Mouse (Mus musculus) cortical plate, adult 2 months (tissue): ENCODE measurements at regions not wholly inside any gene's neighbourhood (a gene's known extent, or its start where the extent isn't known, plus 50 kb on each side); places are given as distances from the start of the nearest gene placed in this dataset.
A peak's percentile ranks its signal among the peaks of the same experiment; 100 is the strongest.

Experiments
- H3K27ac ChIP-seq: fragments of 200-500 bp; 2 replicates; pipeline ENCODE4 v1.5.1; 2012; ENCODE audit warnings: low read length, control low read depth, inconsistent platforms; ENCODE audit not compliant: insufficient read depth
- H3K4me1 ChIP-seq: fragments of 200-500 bp; 2 replicates; pipeline ENCODE4 v1.6.1; 2011; ENCODE audit warnings: low read length; ENCODE audit not compliant: control insufficient read depth, insufficient read depth
- H3K4me3 ChIP-seq: fragments of 200-500 bp; 2 replicates; pipeline ENCODE4 v1.5.1; 2011; ENCODE audit warnings: mild to moderate bottlenecking, low read length, control low read depth; ENCODE audit not compliant: insufficient read depth
- CTCF ChIP-seq: fragments of 200-500 bp; IDR thresholded peaks from 2 replicates; pipeline ENCODE4 v1.5.1; 2011; ENCODE audit warnings: mild to moderate bottlenecking, control low read depth, low read length; ENCODE audit not compliant: insufficient read depth; ENCODE audit errors: extremely low read depth
- POLR2A ChIP-seq: fragments of 200-500 bp; IDR thresholded peaks from 2 replicates; pipeline ENCODE4 v1.6.1; 2011; ENCODE audit warnings: mild to moderate bottlenecking, low read length, control low read depth; ENCODE audit not compliant: insufficient read depth; ENCODE audit errors: extremely low read depth

DNA sequence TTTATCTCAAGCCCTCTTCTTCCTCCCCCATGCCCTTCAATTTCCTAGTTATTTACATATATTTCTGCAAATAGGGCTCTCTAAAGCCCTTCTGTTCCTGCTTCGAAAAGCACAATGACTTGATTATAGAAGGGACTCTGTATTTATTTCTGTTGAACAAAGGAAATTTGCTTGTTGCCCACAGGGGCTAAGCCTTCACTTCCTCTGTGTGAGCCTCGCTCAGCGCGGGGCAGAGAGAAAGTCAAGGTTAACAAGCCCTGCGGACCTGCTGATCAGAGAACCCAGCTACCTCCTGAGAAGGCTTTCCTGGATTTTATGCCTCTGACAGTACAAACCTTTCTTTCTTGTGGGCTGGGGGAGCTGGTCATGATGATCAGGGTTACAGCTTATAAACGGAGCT lies 136.0 kb downstream of the 1500009L16Rik start:
- no peaks in the 10 kb centered on the region for H3K4me1 ChIP-seq
- no peak overlapping the region for H3K4me3 ChIP-seq
- H3K27ac ChIP-seq: no peak overlapping the region
- TF ChIP-seq CTCF: no peak
- no peak for TF ChIP-seq POLR2A

DNA sequence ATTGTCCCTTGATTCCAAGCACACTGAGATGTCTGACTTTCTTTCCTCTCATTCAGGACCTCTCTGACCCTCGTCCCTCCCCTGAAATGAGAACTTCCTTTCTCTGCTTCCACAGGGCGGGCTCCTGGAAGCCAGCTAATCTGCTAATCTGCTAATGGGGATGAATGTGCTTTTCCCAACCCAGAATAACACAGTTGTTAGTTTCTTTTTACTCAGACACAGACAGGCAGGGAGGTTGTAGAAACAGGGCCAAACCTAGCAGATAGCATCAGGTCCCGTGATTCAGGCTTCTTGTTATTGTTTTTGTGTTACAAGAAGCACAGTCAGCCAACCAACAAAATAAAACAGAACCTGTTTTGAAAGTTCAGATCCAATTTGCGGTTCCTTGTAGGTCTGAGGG lies 137.0 kb downstream of the 1500009L16Rik start:
- H3K4me3 ChIP-seq: no peak overlapping the region
- no peaks in the 10 kb centered on the region for H3K4me1 ChIP-seq
- TF ChIP-seq CTCF (no peak), POLR2A (no peak)
- H3K27ac ChIP-seq: no peak overlapping the region

DNA sequence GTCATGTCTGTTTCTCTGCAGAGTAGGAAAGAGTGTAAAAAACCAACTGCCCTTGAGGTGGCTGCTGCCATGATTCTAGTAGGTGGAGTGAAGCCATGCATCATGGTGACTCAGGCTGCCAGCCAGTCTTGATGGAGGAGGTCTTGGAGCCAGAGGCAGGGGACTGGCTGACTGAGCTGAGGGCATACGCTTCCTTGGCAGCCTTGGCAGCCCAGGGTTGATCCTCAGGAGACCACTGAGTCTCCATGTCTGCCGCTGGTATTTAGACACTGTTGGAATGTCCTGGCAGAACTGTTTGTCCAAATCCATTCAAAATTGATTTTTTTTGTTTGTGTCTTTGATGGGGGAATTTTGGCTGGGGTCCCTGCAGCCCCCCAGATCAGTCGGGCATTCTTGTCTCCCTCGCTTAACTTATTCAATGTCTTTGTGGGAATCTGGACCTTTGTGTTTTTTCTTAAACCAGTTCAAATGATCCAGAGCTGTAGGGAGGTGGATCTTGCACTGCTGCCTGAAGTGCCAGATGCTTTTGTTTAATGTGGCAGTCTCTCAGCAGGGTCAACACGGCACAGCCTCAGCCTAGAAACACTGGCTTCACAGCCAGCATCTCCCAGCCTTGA lies 139.0 kb downstream of the 1500009L16Rik start:
- Histone ChIP-seq H3K4me1 (no peaks in the 10 kb centered on the region), H3K27ac (no peak overlapping the region), H3K4me3 (no peak overlapping the region)
- no peak for TF ChIP-seq CTCF
- no peak for TF ChIP-seq POLR2A

DNA sequence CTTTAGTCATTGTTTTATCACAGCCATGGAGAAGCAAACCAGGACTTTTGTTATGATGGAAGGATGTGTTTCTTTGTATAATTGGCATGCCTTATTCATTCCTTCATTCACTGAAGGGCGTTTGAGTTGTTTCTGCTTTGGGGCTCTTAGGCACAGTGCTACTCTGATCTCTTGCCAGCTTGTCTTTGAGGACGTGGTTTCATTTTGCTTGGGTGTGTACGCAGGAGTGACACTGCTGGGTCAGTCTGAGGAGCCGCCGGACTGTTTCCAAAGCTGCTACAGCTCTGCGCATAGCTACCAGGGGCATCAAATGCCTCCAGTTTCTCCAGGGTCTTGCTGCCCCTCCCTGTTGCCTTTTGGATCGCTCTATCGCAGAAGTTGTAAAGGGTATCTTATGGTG lies 141.9 kb downstream of the 1500009L16Rik start:
- Histone ChIP-seq H3K27ac (no peak overlapping the region), H3K4me3 (no peak overlapping the region), H3K4me1 (no peaks in the 10 kb centered on the region)
- TF ChIP-seq CTCF (no peak), POLR2A (no peak)

DNA sequence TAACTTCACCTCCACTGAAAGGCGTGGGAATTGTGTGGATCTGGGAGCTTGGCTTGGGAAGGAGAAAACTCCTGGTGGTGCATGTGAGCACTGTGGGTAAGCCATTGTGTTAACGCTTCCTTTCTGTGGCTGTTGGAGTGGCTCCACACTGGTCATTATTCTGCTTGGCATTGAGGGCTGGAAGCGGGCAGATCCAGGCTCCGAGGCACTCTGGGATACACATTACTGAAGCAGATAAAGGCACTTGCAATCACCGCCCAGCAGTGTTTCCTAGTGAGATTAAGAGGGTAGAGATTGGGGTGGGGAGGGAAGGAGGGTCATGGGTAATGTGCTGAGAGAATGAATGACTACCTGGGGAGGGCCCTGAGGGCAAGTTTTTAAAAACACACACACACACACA lies 143.3 kb downstream of the 1500009L16Rik start:
- no peak overlapping the region for H3K4me3 ChIP-seq
- no peaks in the 10 kb centered on the region for H3K4me1 ChIP-seq
- TF ChIP-seq POLR2A: no peak
- TF ChIP-seq CTCF: no peak
- no peak overlapping the region for H3K27ac ChIP-seq

DNA sequence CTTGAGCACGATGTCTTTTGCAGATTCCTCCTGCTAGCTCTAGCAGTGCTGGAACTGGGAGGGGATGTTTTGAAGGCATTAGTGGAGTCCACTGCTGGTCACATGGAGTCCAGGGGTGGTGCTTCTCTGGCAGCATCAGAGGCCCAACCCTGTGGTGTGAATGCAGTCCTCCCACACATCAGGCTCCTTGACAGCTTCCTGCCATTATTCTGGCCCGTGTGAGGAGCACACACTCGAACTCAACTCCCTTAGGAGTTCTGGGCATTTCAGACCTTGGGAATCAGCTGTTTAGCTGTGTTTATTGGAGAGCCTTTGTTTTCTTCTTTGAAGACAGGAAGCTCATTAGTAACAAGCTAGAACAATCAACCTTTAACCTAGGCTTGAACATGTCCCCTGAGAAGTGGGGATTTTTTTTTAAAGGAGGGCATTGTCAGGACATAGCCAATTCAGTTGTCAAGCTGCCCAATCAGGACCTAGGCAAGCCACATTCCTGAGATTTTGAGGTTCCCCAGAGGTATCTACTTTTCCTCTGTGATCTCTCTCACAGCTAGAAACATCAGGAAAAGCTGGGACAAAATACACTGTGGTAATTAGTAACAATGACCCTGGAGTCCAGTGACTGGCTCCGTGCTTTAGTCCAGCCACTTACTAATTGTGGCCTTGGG lies 149.2 kb downstream of the 1500009L16Rik start:
- no peaks in the 10 kb centered on the region for H3K4me1 ChIP-seq
- H3K27ac ChIP-seq: 0 out of 2 replicates have a peak overlapping the region, but pooled peaks have one; percentile 29
- no peak overlapping the region for H3K4me3 ChIP-seq
- TF ChIP-seq POLR2A: no peak
- no peak for TF ChIP-seq CTCF

DNA sequence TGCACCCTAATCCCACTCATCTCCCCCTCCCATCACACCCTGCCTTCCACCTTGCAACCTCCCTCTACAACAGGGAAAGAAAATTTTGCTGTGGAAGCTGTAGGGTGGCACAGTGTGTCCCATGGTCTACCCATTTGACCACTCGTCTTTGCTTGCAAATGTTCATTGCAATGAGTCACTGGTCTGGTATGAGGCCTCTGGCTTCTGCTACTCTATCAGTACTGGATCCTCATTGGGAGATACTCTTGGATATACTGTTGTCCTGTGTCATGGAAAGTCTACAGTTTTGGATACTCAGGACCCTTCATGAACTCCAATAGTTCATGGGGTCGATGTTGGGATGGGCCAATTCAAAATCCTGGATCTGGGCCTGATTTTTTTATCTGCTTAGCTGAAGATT lies 156.1 kb downstream of the 1500009L16Rik start:
- Histone ChIP-seq H3K27ac (no peak overlapping the region), H3K4me1 (no peaks in the 10 kb centered on the region), H3K4me3 (no peak overlapping the region)
- no peak for TF ChIP-seq POLR2A

DNA sequence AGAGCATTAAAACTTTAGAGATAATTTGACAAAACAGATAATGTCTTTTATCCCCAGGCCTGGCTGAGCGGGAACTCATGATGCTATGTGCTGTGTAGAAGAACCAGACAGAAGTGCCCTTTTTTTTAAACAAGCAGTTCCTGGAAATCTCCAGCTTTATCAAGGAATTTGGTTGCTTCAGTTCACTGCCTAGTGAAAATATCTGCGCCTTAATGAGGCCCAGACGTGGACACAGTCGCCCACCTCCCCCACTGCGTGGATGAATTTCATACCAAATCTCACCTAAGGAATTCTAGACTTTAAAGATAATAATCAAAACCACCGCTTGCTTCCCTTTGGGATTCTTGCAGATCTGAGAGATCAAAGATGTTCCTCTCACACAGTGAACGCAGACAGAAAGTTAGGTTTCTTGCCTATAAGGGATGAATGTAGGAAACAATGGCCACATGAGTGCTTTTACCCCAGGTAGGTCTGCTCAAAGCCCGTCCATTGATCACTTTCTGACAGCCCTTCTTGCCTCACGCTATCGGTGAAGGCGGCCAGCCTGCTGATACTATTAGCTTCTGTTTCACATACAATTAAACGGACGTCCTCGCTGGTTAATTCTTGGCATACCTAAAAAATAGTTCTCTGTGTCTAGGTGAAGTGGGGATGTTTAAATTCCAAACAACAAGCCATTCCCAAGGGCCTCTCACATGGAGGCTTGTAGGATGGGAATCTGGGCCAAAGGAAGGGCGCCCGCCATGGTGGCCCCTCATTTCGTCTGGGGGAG lies 159.6 kb downstream of the 1500009L16Rik start:
- Histone ChIP-seq H3K27ac (no peak overlapping the region), H3K4me1 (no peaks in the 10 kb centered on the region), H3K4me3 (no peak overlapping the region)
- TF ChIP-seq CTCF (no peak), POLR2A (no peak)

DNA sequence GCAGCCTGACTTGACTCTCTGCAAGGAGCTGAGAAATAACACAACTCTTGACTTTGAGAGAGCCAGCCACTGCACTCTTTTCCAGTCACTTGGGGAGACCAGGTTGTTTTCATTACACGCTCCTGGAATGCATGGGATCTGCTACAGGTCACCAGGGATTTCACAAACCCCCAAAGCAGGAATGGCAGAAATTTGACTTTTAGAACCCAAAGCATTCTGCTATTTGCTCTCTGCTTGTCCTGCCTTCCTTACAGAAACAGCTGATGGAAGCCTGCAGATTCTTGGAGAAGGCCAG lies 160.2 kb downstream of the 1500009L16Rik start:
- Histone ChIP-seq H3K27ac (no peak overlapping the region), H3K4me1 (no peaks in the 10 kb centered on the region), H3K4me3 (no peak overlapping the region)
- TF ChIP-seq CTCF (no peak), POLR2A (no peak)

DNA sequence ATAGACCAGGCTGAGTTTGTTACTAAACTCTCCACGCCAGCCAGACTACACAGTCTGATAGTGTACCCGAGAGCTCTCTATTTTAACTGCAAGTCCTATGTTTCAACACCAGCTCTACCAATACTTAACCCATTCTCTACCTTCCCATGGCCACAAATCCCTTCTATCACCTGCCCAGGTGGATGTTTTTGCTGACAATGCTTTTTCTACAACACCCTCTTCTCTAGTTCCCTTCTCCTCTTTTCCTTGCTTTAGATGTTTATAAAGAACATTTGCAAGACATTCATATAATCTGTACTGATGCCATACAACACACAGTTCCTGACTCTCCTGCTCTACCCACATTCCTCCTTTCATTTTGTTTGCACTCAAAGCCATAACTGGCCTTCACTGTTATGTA lies 161.9 kb downstream of the 1500009L16Rik start:
- Histone ChIP-seq H3K27ac (no peak overlapping the region), H3K4me3 (no peak overlapping the region), H3K4me1 (no peaks in the 10 kb centered on the region)
- TF ChIP-seq POLR2A: no peak
- no peak for TF ChIP-seq CTCF
